ENCODE assay signal across 9 mouse cellular contexts in the genomic region with DNA sequence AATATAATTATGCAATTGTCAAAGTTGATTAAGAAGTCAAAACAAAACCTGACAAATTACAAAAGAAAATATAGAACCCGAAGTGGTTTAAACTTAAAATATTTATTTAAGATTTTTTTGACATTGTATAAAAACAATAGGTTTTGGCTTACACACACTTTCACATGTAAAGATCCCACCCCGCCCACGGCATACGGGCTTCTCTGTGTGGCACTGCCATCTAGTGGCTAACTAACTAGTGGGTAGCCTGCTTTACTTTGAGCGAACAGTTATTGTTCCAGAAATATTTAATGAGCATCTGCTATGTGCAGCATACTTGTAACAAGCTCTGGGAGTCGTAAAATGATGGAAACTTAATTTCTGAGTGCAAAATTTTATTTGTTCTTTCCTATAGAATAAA.
DNase-seq lines count a peak whose midpoint lies in the region; ATAC-seq and TF ChIP-seq lines count a peak whose summit lies in the region.
"Had no signal": no experiment of that assay in that cellular context is flagged by ENCODE, and none has a peak within 500 bp of the region (broad histone marks: within the 10 kb centered on the region; RNA-seq: fewer than 3 reads in every experiment).

No protein-coding gene starts in this region.

- TF ChIP-seq CTCF in heart, postnatal 0 days (IDR thresholded peaks at IDR 0.05; ENCODE audit: low read depth) = peak; percentile 90

- TF ChIP-seq EP300 in heart, postnatal 0 days (IDR thresholded peaks at IDR 0.05; ENCODE audit: low read depth) = no peak

- H3K36me3 ChIP-seq in heart, postnatal 0 days (replicated peaks; ENCODE audit: control insufficient read depth, insufficient read depth, low read length) = no peaks in the 10 kb centered on the region
- no peaks in the 10 kb centered on the region for H3K36me3 ChIP-seq in midbrain, embryonic 10.5 days
- H3K36me3 ChIP-seq: liver, embryonic 13.5 days had no signal

- H3K27ac ChIP-seq in heart, postnatal 0 days (ENCODE audit: low read depth) = no peak overlapping the region
- no peak overlapping the region for H3K27ac ChIP-seq in midbrain, embryonic 10.5 days (replicated peaks)
- H3K27ac ChIP-seq: liver, embryonic 13.5 days had no signal

- no peak overlapping the region for H3K4me3 ChIP-seq in heart, postnatal 0 days (ENCODE audit: low read depth, low read length)
- H3K4me3 ChIP-seq in midbrain, embryonic 10.5 days = no peak overlapping the region
- H3K4me3 ChIP-seq: liver, embryonic 13.5 days had no signal

- no peak overlapping the region for H3K9ac ChIP-seq in heart, postnatal 0 days (replicated peaks; ENCODE audit: low read depth, low read length)
- H3K9ac ChIP-seq: liver, embryonic 13.5 days had no signal

- H3K9me3 ChIP-seq in heart, postnatal 0 days (replicated peaks; ENCODE audit: control insufficient read depth, low read length) = no peaks in the 10 kb centered on the region
- no peaks in the 10 kb centered on the region for H3K9me3 ChIP-seq in midbrain, embryonic 10.5 days (replicated peaks)
- H3K9me3 ChIP-seq: liver, embryonic 13.5 days had no signal

- DNase-seq in heart, adult 18-20 months = peak; percentile 31 to 72
- DNase-seq in heart, adult 11 months = no peak
- DNase-seq in NIH3T3 (ENCODE audit: low read depth) = peak; percentile 87
- peak; percentile 85 for DNase-seq in embryo, embryonic 10 days (ENCODE audit: low spot score)
- peak; percentile 43 for DNase-seq in heart, postnatal 0 days (ENCODE audit: low spot score)
- DNase-seq in layer of hippocampus, postnatal 25 days (ENCODE audit: extremely low spot score in 1 of 2, low spot score in 1 of 2) = peak; percentile 38 to 68
- peak; percentile 38 for DNase-seq in midbrain, embryonic 10.5 days (ENCODE audit: low spot score)
- peak; percentile 48 for DNase-seq in thymus, postnatal 4 days
- DNase-seq: liver, embryonic 13.5 days had no signal

- H3K4me2 ChIP-seq in heart, postnatal 0 days (ENCODE audit: low read depth, low read length) = no peak overlapping the region
- H3K4me2 ChIP-seq: liver, embryonic 13.5 days had no signal

- no peak for ATAC-seq in heart, postnatal 0 days (ENCODE audit: insufficient read depth, low read depth)

- H3K4me1 ChIP-seq in heart, postnatal 0 days (ENCODE audit: control insufficient read depth, insufficient read depth) = no peaks in the 10 kb centered on the region
- H3K4me1 ChIP-seq in midbrain, embryonic 10.5 days = no peaks in the 10 kb centered on the region
- H3K4me1 ChIP-seq: liver, embryonic 13.5 days had no signal

- no peaks in the 10 kb centered on the region for H3K27me3 ChIP-seq in heart, postnatal 0 days (ENCODE audit: control insufficient read depth, insufficient read depth, low read length)
- H3K27me3 ChIP-seq in midbrain, embryonic 10.5 days (ENCODE audit: low read depth, poor library complexity, severe bottlenecking) = no peaks in the 10 kb centered on the region
- H3K27me3 ChIP-seq: liver, embryonic 13.5 days had no signal

- 15% methylated on average over 6 of the region's 6 CpGs for WGBS in heart, postnatal 0 days
- 32% methylated on average over 6 of the region's 6 CpGs for WGBS in midbrain, embryonic 10.5 days
